Mouse (Mus musculus): ENCODE measurements around the gene Edaradd.

GRCm38 (mm10) chr13:12497809-12498208 is 22.4 kb downstream of the Edaradd start:
- no peak for TF ChIP-seq POLR2A (IDR thresholded peaks at IDR 0.05; ENCODE audit: extremely low read depth, insufficient read depth, low read length)
- TF ChIP-seq CTCF (IDR thresholded peaks at IDR 0.05; ENCODE audit: low read depth, low read length), result no peak
